Mouse (Mus musculus) erythroblast, embryonic 14.5 days (primary cell): ENCODE results near the gene Mst1r.

ENCODE experiments used
- GATA1 ChIP-seq: IDR thresholded peaks from 2 replicates; pipeline ENCODE4 v1.6.1; 2012; ENCODE audit warnings: low read length, inconsistent platforms, mixed read lengths
- TAL1 ChIP-seq: IDR thresholded peaks from 3 replicates; pipeline ENCODE4 v1.6.1; 2012; ENCODE audit warnings: low read length, inconsistent platforms, mixed read lengths

GRCm38 (mm10) chr9:107968531-107968930 lies 61.9 kb downstream of the Mst1r start:
- TF ChIP-seq GATA1 (no peak), TAL1 (no peak)
